Mouse (Mus musculus) adrenal gland, postnatal 14 days (tissue): ENCODE measurements around the gene Olfr643. TPM values are rescaled to one million over a fixed set of nuclear protein-coding genes. Genes with fewer than 3 reads are reported as not detected.

Experiments used
- DNase-seq: peaks from one replicate; pipeline ENCODE4 v3.0.0; 2021; ENCODE audit warnings: mixed read lengths
- long read RNA-seq, 2 experiments: library from polyadenylated mRNA; stranded (forward); transcript quantifications; one replicate each; pipeline ENCODE4 v2.0.0; 2021
- total RNA-seq: library from RNA; stranded (reverse); gene quantifications from 2 replicates; pipeline ENCODE4 v1.2.3, GENCODE M21; 2021

The Olfr643 gene
- not detected in 2 replicates for total RNA-seq
- long read RNA-seq, experiment 1: 0 reads
- long read RNA-seq, experiment 2: 0 reads

DNA sequence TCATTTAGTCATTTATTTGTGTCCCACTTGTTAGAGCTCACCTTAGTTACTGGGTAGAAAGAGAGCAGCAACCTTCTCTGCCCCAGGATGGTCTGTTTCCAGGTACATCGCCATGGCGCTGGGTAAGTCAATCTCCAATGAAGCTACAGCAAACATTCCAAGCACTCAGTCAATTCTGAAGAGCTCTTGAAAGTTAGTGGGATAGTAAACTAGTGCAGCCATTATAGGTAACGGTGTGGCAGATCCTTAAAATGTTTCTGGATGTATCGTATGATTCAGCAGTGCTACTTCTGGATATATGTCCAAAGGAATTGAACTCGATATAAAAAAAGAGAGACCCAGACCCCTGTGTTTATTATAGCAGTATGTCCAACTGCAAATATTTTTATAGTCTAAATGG lies at the start of gene Olfr643:
TSS of gene Olfr643 (minus strand) at position 101 of the 400 bp plus-strand sequence.
- DNase-seq: no peak

DNA sequence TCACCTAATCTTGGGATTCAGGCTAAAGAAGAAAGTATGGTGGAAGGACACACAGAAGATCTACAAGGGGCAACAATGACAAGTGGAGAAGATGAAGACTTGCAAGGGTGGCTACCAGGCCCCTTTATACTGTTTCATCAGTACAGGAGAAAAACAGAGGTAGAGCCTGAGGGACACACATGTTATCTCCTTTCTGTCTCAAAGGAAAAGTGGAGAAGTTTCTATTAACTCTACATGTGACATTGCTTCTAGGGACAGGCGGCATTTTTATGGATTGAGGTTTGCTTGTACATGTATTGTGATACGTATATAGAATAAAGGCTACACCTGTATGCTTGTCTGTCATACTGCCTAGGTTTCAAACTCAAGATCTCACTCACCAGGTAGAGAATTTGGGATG lies 46.1 kb upstream of the Olfr643 start, which contains the start of gene Olfr648:
TSS of gene Olfr648 (minus strand) at position 101 of the 400 bp plus-strand sequence.
- no peak for DNase-seq

DNA sequence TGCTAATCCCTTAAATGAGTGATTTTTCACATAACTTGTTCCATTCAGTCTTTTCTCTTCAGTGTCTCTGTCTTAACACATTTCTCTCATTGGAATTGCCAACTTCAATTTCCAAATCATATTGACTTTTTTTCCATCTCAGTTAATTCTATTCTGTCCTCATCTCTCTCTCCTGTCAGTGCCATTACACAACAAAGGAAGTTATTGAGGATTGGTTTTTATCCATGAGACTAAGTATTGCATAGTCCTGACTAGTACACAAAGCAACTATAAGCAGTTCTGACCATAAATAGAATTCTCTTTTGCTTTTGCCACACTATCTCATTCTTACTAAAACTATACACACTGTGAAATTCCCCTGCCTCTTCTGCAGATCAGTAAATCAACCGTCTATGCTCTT lies 41.9 kb upstream of the Olfr643 start:
- DNase-seq: no peak

DNA sequence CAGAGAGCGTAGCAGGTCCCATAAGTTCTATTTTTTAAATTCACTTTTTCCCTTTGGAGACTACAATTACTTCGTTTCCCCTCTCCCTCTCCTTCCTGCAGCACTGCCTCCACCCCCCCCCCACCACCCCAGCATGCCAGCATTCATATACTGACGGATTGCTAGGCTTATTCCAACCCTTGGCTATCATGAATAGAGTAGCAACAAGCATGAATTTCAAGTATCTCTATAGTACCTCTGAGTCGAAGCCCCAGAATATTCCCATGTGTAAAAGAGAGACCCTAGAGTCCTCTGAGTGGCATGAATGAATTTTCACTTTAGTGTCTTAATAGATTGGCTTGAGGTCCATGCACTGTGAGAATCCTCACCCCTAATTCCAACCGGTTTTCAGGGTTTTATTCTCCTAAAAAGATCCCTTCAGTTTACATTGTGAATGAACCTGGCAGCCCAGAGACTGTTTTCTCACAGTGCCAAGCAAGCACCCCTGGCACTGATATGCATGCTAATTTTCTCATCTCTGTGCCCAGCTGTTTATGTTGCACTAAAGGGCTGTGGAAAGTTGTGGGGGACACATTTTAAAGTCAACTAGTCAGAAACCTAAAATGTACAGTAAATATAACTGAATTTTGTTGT lies 41.3 kb upstream of the Olfr643 start:
- DNase-seq: no peak

DNA sequence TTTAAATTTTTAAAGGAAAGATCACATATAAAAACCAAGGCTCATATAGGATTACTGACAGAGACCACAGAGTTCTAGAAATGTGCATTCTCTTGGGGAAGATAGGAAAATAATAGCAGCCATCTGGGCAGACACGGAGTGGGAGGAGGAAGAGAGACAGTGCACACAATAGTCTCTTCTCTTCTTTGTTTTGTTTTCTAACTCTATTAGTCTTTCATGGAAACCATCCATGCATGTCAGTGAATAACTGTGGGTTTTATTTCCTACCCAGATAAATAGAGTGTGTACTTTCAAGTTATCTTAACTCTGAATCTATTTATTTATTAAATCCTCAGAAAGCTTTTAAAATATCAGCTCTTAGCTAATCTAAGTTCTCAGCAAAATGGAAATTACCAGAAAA lies 37.9 kb upstream of the Olfr643 start:
- DNase-seq: no peak

DNA sequence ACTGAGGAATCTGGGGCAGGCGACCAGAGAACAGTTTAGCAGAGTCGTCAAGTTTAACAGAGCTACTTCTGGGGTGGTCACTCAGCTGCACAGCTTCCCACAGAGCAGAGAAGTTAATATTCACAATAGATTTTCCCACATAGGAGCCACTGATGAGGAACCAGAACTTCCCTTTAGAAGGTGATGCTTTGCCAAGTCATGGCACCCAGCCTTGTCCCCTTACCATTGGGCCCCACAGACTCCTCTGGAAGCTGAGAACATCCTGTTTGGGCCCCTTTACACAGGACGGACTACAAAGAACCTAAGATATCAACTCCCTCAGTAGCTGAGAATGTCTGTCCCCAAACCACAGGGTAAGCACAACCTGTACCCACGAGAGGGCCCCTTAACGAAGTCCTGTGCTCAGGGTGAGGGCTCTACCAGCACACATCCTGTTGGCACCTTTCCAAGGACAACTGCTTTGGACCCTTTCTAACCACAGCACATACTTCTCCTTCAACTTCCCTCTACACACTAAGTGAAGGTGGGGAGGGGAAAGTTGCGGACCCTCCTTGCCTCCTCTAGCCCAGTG lies 32.5 kb upstream of the Olfr643 start:
- no peak for DNase-seq

DNA sequence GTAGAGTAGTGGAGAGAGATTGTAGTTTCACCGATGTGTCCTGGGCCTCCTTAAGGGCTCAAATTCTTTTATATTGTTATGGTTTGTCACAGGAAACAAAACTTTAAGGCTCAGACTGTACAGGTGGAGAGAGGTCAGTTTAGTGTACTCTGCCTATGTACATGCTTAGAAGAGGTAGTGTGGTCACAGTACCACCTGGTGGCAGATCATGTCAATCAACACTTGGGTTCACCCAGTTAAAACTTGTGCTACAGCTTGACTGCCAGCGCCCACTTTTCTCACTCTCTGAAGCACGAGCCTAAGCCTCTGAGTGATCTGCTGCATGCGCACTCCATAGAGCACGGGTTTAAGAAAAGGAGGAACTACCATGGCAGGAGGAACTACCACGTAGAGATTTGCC lies 29.9 kb upstream of the Olfr643 start:
- no peak for DNase-seq

DNA sequence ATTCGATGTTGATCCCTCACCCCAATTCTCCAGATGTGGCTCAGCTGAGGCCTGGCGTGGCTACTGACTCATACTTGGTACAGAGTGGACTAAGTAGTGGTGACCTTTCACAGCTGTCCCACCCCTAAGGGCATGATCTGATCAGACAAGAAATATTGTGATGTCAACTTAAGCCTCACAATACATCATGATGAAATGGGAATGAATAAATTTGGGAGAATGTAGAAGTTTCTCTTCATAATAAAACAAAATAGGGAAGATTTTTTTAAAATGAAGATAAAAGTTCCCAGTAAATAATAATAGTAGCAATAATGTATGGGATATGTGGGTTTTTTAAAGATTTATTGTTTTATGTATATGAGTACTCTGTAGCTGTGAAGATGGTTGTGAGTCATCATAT lies 13.3 kb upstream of the Olfr643 start, which contains the start of gene Ubqlnl:
TSS of gene Ubqlnl (minus strand) at position 101 of the 400 bp plus-strand sequence.
- no peak for DNase-seq

DNA sequence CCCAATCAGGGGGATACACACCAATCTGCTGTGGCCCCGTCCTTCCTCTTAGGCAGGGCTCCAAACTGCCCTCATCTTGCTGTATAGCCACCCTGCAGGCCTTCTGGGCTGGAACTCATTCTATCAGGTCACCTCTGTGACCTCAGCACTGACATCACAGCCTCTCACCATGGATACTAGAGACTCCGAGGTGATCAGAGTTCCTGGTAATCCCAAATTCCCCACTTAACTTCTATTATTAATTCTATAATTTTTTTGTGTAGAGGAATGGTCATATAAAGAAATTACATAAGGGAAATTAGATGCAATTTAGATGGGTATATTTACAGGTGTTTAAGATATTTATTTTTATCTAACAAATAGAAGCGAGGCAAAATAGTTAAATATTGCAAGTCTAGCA lies 6.0 kb upstream of the Olfr643 start, which contains the start of gene Ubqln3:
TSS of gene Ubqln3 (minus strand) at position 101 of the 400 bp plus-strand sequence.
- no peak for DNase-seq

DNA sequence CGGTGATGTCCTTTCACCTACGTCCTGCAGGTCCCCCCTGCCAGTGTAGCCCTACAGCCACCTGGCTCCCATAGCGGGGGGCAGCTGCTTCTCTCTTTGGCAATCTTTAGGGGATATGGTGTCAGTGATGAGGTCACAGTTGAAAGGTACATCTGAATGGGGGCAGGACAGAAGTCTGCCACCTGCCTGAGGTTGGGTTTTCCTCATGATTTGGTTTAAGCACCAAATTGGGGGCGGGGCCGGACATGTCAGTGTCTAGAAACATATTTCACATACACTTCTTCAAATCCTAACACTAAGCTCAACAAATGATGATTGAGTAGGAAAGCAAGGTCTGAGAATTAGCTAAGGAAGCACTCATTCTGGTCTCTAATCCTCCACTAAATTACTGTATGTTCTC lies 7.5 kb downstream of the Olfr643 start, which contains the start of gene Ubqln5:
TSS of gene Ubqln5 (minus strand) at position 101 of the 400 bp plus-strand sequence.
- no peak for DNase-seq

DNA sequence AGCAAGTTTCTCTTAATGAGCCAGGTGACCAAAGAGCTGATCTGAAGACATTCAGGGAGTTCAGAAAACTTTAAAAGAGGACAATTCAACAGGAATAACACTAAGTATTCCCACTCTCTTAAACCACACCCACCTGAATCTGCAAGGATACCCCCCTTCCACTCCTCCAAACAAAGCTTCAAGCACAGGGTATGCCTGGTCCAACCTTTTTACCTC lies 32.5 kb downstream of the Olfr643 start, which contains the start of gene Olfr646:
TSS of gene Olfr646 (plus strand) at position 117 of the 216 bp plus-strand sequence.
- DNase-seq: no peak

DNA sequence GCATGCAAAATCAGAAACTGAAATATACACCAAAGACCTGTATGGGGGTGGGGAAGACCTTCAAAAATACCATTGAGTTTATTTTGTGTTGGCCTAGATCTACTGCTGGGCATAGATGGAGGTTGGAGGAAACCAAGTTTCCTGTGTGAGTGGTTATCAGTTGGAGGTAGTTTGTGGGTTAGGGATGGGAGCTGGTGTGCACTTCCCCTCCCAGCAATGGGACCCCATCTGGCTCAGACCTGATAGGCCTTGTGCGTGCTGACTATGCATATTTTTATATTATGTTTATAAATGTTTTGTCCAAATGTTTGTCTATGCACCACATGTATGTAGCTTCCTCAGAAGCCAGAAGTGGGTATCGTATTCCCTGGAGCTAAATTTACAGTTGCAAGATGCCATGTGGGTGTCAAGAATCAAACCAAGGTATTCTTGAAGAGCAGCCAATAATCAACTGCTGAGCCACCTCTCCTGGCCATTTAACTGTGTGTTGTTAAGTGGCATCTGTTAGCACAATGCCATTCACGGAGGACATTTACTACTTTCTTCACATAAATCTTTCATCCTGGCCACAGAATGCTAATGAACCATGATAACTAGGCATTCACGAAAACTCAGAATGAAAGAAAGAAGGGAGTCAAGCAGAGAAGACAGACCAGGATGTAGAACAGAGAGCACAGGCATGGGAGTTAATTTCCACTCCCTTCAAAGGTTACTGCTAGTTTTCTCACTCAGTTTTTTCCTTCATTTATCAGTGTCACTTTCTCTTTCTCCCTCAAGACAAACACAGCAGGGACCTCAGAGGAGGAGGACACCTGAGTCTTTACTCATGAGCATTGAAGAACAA lies 33.1 kb downstream of the Olfr643 start:
- DNase-seq: no peak

DNA sequence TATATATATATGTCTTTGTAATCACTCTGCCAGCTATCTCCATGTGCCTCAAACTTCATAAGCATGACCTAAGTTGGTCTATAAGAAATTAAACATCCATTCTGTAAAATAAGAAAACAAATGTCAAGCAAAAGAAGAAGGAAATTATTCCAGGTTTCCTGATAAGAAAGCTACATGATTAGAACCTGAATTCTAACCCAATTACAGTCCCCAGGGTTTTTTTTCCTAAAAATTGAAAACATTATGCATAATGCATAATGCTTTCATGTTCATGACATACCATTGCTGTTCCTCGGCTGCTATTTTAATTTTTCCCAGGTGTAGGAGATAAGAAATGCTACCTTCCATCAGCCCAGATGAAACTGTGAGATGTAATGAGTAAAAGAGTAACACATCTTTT lies 51.8 kb downstream of the Olfr643 start, which contains the start of gene Olfr645:
TSS of gene Olfr645 (minus strand) at position 101 of the 400 bp plus-strand sequence.
- DNase-seq: no peak

DNA sequence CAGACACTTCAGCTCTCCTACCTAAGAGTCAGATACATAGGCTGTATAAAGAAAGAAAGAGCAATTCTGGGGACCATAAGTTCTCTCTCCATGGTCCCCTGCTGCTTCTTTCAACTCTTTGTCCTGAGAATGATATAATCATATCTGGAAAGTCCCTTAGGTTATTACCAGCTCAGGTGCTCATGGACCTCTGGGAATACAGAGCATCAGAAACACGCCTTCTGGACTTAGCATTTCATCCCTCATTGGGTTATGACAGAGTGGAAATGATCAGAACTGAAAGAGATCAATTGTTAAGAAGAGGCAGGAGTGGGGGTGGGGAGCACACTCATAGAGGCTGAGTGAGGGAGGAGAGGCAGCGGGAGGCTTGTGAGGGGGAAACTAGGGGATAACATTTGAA lies 65.4 kb downstream of the Olfr643 start, which contains the start of gene Olfr644:
TSS of gene Olfr644 (minus strand) at position 101 of the 400 bp plus-strand sequence.
- no peak for DNase-seq

DNA sequence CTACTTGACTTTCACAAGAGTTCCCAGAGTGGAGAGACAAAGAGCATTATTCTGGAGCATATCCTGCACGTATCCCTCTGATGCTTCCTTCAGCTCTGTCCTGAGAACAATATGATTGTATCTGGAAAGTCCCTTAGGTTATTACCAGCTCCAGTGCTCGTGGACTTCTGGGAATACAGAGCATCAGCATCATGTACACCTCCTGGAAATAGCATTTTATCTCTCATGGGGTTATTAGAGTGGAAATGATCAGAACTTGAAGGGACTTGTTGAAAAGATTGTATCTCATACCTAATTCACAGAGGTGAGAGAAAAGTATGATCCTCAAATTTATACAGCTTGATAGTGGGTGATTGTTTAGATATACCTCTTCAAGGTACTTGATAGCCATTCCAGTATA lies 75.9 kb downstream of the Olfr643 start, which contains the start of gene 4930516K23Rik:
TSS of gene 4930516K23Rik (minus strand) at position 101 of the 400 bp plus-strand sequence.
- DNase-seq: no peak

DNA sequence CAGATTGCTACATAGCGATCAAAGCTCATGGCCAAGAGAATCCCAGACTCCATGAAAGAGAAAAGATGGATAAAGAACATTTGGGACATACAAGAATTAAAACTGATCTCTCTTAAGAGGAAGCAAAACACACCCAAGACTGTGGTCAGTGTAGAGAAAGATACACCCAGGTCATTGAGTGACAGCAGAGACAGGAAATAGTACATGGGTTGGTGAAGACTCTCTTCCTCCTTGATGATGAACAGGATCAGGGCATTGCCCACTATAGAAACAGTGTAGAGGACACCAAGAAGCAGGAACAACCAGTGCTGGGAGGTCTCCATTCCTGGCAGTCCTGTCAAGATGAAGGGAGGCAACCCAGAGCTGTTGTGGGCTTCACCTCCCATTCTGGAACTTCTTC lies 78.0 kb downstream of the Olfr643 start:
- no peak for DNase-seq

DNA sequence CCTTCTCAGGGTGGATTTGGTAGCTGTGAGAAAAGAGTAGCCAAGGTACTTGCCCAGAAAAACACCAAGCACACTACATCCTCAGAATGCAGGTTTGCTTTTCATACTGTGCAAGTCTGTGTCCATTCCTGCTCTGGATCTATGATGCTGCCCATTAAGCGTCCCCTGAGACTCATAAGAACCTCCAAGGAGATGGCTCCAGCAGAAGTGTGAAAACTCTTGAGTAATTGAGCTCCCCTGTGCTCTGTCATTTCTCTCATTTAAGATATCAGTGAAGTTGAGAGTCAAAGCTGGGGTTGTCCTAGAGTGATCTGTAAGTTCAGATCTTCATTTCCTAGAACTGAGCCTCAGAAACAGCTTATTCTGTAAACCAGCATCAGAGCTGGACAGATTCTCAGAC lies 84.6 kb downstream of the Olfr643 start, which contains the start of gene Olfr642:
TSS of gene Olfr642 (minus strand) at position 101 of the 400 bp plus-strand sequence.
- DNase-seq: no peak

DNA sequence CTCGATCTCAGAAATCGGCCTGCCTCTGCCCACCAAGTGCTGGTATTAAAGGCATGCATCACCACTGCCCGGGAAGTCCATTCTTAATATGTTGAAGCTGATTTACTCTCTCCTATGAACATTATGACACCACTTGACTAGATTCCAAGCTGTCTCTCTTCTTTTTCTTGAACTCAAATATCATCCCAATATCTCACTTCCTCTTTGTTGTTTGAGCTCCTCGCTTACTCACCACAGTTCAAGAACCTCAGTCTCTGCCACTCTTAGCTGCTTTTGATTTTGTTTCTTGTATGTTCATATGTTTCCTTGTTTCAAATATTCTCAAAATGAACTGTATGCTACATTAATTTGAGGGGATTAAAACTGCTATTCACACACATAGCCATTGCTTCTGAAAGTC lies 86.5 kb downstream of the Olfr643 start:
- DNase-seq: no peak

DNA sequence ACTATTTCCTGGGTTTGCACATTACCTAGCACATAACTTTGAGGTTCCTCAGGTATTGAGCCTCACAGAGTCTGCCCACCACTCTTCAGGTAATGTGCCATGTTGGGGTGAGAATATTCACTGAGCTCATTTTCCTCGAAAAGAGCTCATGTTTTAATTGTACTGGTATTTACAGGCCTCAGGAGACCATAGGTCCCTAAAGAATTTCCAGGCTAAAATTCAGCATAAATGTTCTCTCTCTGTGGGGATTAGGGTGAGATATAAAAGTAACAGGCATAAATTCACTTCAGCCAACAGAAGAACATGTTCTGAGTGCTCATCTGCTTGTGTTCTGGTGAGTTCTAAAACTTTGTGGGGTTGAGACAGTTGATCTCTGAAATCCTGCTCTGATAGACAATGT lies 102.1 kb downstream of the Olfr643 start, which contains the start of gene Olfr641:
TSS of gene Olfr641 (plus strand) at position 301 of the 400 bp plus-strand sequence.
- no peak for DNase-seq

DNA sequence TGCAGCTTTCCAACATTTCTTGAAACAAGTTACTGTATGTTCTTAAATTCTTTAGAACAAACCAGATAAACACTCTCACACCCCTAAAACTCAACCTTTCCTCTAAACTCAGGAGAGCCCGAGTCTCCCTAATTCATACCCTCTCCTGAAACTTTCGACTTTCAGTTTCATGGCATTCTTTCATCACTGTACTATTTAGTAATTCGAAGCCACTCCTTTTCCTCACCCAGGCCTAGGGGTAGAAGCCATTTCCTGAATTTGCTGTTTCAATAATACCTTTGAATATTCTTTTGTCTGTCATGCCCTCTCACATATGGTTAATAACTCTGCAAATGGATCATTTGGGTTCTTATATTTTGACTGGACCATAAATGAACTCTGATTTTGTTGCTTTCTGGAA lies 110.2 kb downstream of the Olfr643 start:
- DNase-seq: no peak

DNA sequence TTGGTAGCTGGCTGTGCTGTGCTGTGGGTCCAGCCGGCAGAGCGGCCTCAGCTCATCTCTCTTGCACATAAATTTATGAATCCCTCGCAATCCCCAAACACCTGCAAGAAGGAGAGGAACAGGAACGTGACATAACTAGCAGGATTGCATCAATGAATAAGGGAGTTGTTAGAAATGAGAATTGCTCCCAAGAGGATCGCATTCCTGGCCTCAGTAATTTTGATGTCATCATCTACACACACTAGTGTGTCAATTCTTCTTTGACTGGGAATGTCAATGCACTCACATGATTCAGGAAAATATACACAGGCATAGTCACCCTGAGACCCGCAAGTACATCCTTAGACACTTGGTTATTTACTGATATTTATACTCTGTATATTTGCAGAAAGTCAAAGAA lies 111.7 kb downstream of the Olfr643 start, which contains the start of gene Olfr640:
TSS of gene Olfr640 (minus strand) at position 101 of the 400 bp plus-strand sequence.
- no peak for DNase-seq

DNA sequence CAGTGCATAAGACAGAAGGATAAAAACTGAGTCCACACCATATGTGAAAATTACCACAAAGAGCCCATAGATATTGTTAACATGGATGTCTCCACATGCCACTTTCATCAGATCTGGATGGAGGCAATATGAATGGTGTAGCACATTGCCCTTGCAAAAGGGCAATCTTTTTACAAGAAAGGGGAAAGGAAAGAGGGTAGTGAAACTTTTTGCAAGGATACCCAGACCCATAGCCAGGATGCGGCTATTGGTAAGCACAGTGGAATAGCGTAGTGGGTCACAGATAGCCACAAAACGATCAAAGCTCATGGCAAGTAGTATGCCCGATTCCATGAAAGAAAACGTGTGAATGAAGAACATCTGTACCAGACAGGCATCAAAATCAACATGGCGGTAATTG lies 115.6 kb downstream of the Olfr643 start:
- no peak for DNase-seq

DNA sequence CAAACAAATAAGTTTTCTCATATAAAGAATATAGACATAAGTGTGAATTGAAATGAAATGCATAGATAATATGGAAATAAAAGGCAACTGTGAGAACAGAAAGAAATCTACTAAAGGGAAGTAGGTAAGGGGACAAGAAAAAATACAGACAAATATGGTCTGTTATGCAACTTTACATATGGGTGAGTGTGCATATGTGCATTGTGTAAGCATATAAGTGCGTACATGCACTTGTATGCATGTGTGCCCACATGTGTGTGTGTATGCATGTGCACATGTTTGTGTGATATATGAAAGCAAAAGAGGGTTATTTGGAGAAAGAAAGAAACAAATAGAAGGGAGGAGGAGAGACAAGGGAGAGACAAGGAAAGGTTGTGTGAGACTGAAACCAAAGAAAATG lies 118.3 kb downstream of the Olfr643 start:
- no peak for DNase-seq
